Mouse (Mus musculus) CD4-positive helper T cell, adult 2 months (primary cell): ENCODE results near the gene Ppfia2.

Experiments
- DNase-seq: peaks from one replicate; pipeline ENCODE4 v3.0.0-alpha.2; 2012; ENCODE audit warnings: low read depth, missing footprints, low spot score

Gene Ppfia2

GRCm38 (mm10) chr10:106469855-106470532, at the start of gene Ppfia2:
TSS of gene Ppfia2 (plus strand) at chr10:106470339.
- DNase-seq: no peak

GRCm38 (mm10) chr10:106468956-106469721, 1.0 kb upstream of the Ppfia2 start:
- no peak for DNase-seq

DNA sequence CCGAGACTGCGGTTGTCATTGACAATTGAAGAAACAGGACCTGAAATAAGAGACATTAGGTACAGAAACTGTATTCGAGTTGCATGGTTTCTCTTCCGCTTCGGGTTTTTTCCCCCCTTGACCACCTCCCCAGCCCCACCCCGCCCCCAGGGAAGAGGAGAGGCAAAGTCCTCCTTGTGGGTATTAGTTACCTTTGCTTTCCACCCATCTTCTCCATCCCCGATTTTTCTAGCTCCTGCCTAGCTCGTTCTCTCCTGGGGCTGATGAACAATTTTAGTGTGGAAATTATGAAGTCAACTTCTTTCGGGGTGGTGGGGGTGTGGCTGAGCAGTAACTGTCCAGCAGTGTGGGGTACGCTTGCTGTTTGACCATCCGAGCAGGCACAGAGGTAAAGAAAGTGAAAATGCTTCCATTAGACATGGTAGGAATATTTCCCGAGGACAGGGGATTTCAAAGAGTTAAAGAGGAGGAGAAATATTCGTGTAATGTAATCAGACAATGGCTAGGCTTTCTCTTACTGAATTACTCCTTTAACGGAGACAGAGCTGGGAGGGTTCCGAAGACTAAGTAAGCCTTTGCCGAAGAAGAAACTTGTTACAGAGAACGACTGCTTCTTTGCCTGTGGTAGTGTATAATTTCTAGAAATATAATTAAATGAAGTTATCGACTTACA, 530 bp downstream of the Ppfia2 start:
- no peak for DNase-seq

GRCm38 (mm10) chr10:106509281-106510165, 39.4 kb downstream of the Ppfia2 start:
- DNase-seq: no peak

DNA sequence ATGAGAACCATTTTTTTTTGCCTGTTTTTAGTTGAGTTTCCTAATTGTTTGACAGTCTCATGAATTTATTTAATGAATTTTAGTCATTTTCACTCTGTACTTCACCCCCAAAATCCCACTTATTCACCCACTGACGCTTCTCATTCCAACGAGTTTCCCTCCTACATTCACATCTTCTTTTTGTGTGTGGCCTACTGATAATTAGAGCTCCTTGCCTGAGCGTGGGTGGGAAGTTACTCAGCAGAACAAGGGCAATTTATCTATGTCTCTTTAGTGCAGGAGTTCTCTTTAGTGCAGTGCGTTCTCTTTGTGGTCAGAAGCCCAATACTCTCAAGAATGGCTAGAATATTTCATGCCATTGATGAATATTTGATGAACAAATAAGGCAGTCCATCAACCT, 95.9 kb downstream of the Ppfia2 start:
- no peak for DNase-seq

GRCm38 (mm10) chr10:106585026-106585425, 114.9 kb downstream of the Ppfia2 start:
- DNase-seq: no peak

GRCm38 (mm10) chr10:106585476-106586080, 115.4 kb downstream of the Ppfia2 start:
- DNase-seq: no peak

GRCm38 (mm10) chr10:106587817-106588216, 117.7 kb downstream of the Ppfia2 start:
- no peak for DNase-seq

DNA sequence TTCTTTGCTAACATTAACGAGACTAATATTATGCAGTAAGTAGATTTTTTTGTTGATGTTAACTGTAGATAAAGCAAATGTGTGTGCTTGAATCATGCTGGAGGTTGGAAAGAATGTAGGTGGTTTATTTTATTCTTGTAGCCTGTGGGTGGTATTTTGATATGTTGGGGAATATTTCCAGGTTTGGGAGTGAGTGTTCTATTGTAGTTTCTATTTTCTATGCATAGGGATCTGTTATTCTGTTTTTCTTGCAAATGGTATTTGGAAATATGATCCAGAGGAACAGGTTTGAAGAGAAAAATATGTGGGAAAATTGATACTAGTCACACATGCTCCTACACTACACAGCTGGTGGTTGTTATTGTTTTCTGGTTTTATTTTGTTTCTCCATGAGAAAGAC, 120.8 kb downstream of the Ppfia2 start:
- DNase-seq: no peak

GRCm38 (mm10) chr10:106596976-106597375, 126.8 kb downstream of the Ppfia2 start:
- DNase-seq: no peak

DNA sequence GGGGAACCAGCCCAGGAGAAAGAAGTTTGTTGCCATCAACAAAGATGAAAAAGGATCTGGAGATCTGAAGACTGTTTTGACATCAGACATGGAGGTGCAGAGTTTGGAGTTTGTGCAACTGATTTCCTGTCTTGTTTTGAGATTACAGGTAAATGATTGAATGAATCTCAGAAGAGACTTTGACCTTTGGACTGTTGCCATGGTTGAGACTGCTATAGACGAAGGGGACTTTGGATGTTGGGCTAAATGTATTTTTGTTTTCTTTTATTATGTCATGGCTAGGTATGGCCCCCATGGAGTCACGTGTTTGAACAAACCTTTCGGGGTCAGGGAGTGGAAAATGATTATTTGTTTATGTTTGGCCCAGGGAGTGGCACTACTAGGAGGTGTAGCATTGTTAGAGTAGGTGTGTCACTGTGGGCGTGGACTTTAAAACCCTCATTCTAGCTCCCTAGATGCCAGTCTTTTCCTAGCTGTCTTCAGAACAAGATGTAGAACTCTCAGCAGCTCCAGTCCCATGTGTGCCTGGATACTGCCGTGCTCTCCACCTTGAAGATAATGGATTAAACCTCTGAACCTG, 133.3 kb downstream of the Ppfia2 start:
- no peak for DNase-seq

- DNase-seq: no peak
Observed at GRCm38 (mm10) chr10:106609177-106609981, 139.2 kb downstream of the Ppfia2 start.

- no peak for DNase-seq
Observed at GRCm38 (mm10) chr10:106610222-106610621, 140.1 kb downstream of the Ppfia2 start.

GRCm38 (mm10) chr10:106618194-106618593, 148.1 kb downstream of the Ppfia2 start:
- DNase-seq: no peak

DNA sequence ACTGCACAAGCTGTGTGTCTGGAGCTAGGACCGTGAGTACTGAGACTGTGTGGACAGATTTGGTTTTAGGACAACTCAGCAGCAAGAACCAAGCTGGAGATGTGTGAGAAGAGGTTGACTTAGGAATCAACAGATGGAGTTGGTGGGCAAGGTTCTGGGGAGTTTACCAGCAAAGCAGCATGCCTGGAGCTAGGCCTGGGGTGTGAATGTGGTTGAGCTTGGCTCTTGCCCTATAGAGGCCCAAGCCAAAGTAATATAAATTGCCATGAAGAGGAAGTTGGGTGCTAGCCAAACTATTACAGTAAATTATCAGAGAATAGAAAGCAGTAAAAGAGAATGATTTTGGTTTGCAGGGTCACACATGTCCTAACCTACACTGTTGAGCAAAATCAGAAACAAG, 150.8 kb downstream of the Ppfia2 start:
- no peak for DNase-seq

DNA sequence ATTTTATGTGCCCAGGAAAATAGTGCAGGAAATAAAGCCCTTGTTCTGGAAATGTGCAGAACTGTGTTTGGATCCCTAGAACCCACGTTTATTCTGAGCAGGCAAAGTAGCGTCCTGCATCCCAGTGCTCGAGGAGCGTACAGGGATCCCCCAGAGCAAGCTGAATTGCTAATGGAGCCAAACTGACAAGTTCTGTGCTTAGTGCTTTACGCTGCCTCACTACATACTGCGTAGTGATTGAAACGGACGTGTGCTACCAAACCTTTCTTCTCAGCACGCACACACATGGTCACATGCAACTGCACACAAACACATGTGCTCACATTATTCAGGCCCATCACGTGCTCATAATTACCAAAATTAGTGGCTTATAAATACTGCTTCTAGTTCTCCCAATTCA, 153.2 kb downstream of the Ppfia2 start:
- no peak for DNase-seq

DNA sequence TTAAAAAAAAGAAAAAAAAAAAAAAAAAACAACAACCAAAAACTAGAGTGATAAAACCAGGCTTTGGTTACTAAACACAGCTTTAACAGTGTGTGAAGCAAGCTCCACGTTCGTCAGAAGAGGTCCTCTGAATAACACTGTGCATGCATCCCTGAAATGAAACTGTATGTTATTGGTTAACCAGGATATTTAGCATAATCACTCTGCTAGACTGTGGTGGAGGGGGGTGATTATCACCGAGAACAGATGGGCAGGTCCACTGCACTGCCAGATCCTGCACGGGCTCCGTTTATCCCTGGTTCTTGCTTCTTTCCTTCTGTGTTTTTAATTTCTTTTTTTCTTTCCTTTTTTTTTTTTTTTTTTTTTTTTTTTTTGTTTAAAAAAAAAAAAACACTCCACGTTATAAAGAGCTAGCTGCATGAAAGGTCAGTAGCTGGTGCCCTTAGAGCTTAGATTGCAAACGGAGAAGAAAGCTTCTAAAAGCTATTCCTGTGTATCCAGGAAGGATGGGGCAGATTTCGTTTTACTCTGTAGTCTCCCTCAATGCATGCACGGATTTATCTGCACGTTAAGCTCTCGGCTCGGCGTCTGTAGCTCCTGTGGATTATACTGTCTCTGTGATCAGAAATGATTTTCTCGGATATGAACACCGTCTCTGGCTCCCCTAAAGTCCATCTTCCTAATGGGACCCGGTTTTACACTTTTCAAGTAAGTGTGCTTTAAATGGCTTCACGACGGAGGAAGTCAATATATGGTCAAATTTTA, 162.2 kb downstream of the Ppfia2 start:
- no peak for DNase-seq

GRCm38 (mm10) chr10:106633898-106634297, 163.8 kb downstream of the Ppfia2 start:
- DNase-seq: no peak

DNA sequence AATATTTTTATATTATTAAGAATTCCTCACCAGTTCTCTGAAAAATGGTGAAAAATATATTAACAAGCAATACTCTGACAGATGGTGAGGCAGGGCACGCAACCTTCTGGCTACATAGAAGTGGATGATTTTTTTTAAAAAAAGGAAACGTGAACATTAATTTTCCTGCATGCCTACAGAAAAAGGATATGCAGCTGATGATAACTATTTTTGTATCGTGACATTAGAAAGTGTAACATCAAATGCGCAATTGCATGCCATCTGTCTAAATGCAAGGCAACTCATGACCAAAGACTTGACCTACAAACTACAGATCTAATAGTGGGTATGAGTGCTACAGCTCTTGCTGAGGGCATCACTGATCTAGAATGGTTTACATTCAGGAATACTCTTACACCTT, 182.1 kb downstream of the Ppfia2 start:
- DNase-seq: no peak
